Mouse (Mus musculus): ENCODE measurements around the gene Rsph9. TPM values are rescaled to one million over a fixed set of nuclear protein-coding genes. Genes with fewer than 3 reads are reported as not detected.

Rsph9 gene
- total RNA-seq, 2 experiments from 2014 or later, result 0.47 to 0.61 TPM

DNA sequence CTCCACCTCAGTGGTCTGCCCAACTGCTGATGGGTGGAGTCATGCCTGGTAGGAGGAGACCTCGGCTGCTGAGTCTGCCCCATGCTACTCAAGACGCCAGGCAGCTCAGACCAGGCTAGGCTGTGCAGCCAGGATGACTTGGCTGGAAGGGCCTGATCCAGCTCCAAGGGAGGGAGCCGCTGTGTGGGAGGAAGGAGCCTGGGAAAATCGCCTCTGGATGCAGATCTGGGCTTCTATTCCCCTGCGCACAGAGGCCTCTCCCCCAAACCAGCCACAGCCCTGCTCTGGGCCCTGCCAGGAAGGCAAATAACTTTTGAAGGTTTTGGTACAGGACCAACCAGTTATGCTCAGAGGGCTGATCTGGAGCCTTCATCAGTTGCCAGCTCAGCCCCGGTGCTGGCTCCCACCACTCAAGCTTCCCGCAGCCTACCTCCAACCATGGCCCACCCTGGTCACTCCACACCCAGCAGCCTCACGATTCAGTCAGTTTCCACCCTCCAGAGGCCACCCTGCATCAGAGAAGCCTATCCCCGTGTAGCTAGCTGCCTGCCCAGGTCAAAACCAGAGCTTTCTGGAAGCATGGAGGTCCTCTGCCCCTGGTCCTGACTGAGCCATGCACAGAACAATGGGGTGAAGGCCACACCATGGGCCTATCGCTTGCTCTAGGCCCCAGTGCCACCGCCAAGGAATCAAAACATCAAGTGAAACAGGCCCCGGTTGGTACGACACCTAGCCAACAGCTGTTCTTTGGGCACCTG, 14.1 kb downstream of the Rsph9 start:
- TF ChIP-seq CTCF (IDR thresholded peaks at IDR 0.05), result no peak
- peak; percentile 84 for DNase-seq
- intact Hi-C loops (cut with DNase I), result loop anchor here (10.0 kb wide), 1 partner anchor 315 kb away; no protein-coding TSS in a partner anchor
- Histone ChIP-seq H3K4me3 (no peak overlapping the region), H3K27ac (peak overlapping the region; percentile 92)

GRCm38 (mm10) chr17:46127814-46128493, 16.1 kb downstream of the Rsph9 start:
- intact Hi-C loops (cut with DNase I), result loop anchor here (10.0 kb wide), 1 partner anchor 313 kb away; no protein-coding TSS in a partner anchor
- peak overlapping the region; percentile 92 for H3K27ac ChIP-seq
- no peak for TF ChIP-seq CTCF (IDR thresholded peaks at IDR 0.05)
- H3K4me3 ChIP-seq, result no peak overlapping the region
- DNase-seq, result peak; percentile 52

GRCm38 (mm10) chr17:46126608-46127007, 17.4 kb downstream of the Rsph9 start:
- no peak overlapping the region for H3K4me3 ChIP-seq
- TF ChIP-seq CTCF (IDR thresholded peaks at IDR 0.05), result no peak
- intact Hi-C loops (cut with DNase I), result loop anchor here (10.0 kb wide), 1 partner anchor 312 kb away; no protein-coding TSS in a partner anchor
- H3K27ac ChIP-seq, result peak overlapping the region; percentile 92
- peak; percentile 15 for DNase-seq

GRCm38 (mm10) chr17:46123953-46124700, 19.9 kb downstream of the Rsph9 start:
- TF ChIP-seq CTCF (IDR thresholded peaks at IDR 0.05), result peak; percentile 30; the same call in 1 of the 2 replicates
- Histone ChIP-seq H3K4me3 (peak overlapping the region; percentile 50), H3K27ac (peak overlapping the region; percentile 92)
- intact Hi-C loops (cut with DNase I), result loop anchor here (10.0 kb wide), 1 partner anchor 309 kb away; no protein-coding TSS in a partner anchor
- peak; percentile 85 for DNase-seq

GRCm38 (mm10) chr17:46123285-46123684, 20.7 kb downstream of the Rsph9 start:
- TF ChIP-seq CTCF (IDR thresholded peaks at IDR 0.05), result no peak
- peak overlapping the region; percentile 92 for H3K27ac ChIP-seq
- DNase-seq, result peak; percentile 20
- intact Hi-C loops (cut with DNase I), result loop anchor here (10.0 kb wide), 1 partner anchor 308 kb away; no protein-coding TSS in a partner anchor
- H3K4me3 ChIP-seq, result no peak overlapping the region

DNA sequence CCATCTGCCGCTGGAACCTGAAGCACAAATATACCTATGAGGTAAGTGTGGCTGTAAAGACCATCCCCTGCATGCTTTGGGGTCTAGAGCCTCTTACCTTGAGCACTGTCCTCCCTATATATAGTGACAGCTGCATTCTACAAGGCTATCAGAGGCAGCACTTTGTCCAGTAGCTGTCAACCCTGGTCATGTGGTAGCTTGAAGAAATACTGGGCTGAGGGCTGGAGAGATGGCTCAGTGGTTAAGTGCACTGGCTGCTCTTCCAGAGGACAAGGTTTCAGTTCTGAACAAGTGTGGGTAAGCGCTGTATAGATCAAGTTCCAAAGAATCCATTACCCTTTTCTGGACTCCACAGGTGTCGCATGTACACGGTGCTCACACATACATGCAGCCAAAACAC, 21.2 kb downstream of the Rsph9 start:
- DNase-seq, result peak; percentile 26
- H3K4me3 ChIP-seq, result no peak overlapping the region
- H3K27ac ChIP-seq, result peak overlapping the region; percentile 92
- intact Hi-C loops (cut with DNase I), result loop anchor here (10.0 kb wide), 1 partner anchor 308 kb away; no protein-coding TSS in a partner anchor
- no peak for TF ChIP-seq CTCF (IDR thresholded peaks at IDR 0.05)

- TF ChIP-seq CTCF (IDR thresholded peaks at IDR 0.05), result no peak
- no peak for DNase-seq
- H3K27ac ChIP-seq, result peak overlapping the region; percentile 74
- intact Hi-C loops (cut with DNase I), result loop anchor here (10.0 kb wide), 1 partner anchor 305 kb away; no protein-coding TSS in a partner anchor
- H3K4me3 ChIP-seq, result no peak overlapping the region
These were observed 24.4 kb downstream of the Rsph9 start for GRCm38 (mm10) chr17:46119641-46120040.

GRCm38 (mm10) chr17:46118423-46118850, 25.6 kb downstream of the Rsph9 start:
- TF ChIP-seq CTCF (IDR thresholded peaks at IDR 0.05), result no peak
- Histone ChIP-seq H3K4me3 (peak overlapping the region; percentile 19; the same call in 1 of the 2 replicates), H3K27ac (peak overlapping the region; percentile 74)
- intact Hi-C loops (cut with DNase I), result no loop called here
- no peak for DNase-seq

- peak; percentile 62 for DNase-seq
- H3K27ac ChIP-seq, result peak overlapping the region; percentile 74
These were observed 26.2 kb downstream of the Rsph9 start for GRCm38 (mm10) chr17:46117623-46118422.

GRCm38 (mm10) chr17:46116881-46117280, 27.1 kb downstream of the Rsph9 start:
- no peak for DNase-seq
- TF ChIP-seq CTCF (IDR thresholded peaks at IDR 0.05), result no peak
- H3K27ac ChIP-seq, result peak overlapping the region; percentile 74
- intact Hi-C loops (cut with DNase I), result no loop called here
- no peak overlapping the region for H3K4me3 ChIP-seq

More at GRCm38 (mm10) chr17:46117623-46118422, 26.2 kb downstream of the Rsph9 start:
- intact Hi-C loops (cut with DNase I), result no loop called here
- H3K4me3 ChIP-seq, result peak overlapping the region; percentile 19; the same call in 1 of the 2 replicates
- TF ChIP-seq CTCF (IDR thresholded peaks at IDR 0.05), result no peak

GRCm38 (mm10) chr17:46116138-46116537, 27.9 kb downstream of the Rsph9 start:
- no peak for DNase-seq
- Histone ChIP-seq H3K4me3 (no peak overlapping the region), H3K27ac (peak overlapping the region; percentile 74)
- TF ChIP-seq CTCF (IDR thresholded peaks at IDR 0.05), result no peak
- intact Hi-C loops (cut with DNase I), result no loop called here

Measured in gastrocnemius, adult 2 months (tissue).